Mouse (Mus musculus) heart, embryonic 16.5 days (tissue): ENCODE data around the gene Dgkq. TPM values are rescaled to one million over a fixed set of nuclear protein-coding genes. Genes with fewer than 3 reads are reported as not detected.

Experiments
- ATAC-seq: fragments of 200-750 bp; cut with Nextera tagmentation; replicated peaks from 2 replicates; pipeline ENCODE4 v1.8.0; 2017; ENCODE audit warnings: moderate number of reproducible peaks; ENCODE audit not compliant: insufficient read depth, low FRiP score; ENCODE audit errors: extremely low read depth
- H3K27ac ChIP-seq: fragments of 300-500 bp; sonication (generic); 2 replicates; pipeline ENCODE4 v1.5.1; 2014; ENCODE audit warnings: mild to moderate bottlenecking, low read length, control low read depth, moderate library complexity
- H3K27me3 ChIP-seq: fragments of 300-500 bp; sonication (generic); 2 replicates; pipeline ENCODE4 v1.6.1; 2014; ENCODE audit warnings: low read length, mixed read lengths; ENCODE audit not compliant: control insufficient read depth, insufficient read depth
- H3K36me3 ChIP-seq: fragments of 300-500 bp; sonication (generic); 2 replicates; pipeline ENCODE4 v1.6.1; 2014; ENCODE audit not compliant: control insufficient read depth, insufficient read depth
- H3K4me1 ChIP-seq: fragments of 300-500 bp; sonication (generic); 2 replicates; pipeline ENCODE4 v1.6.1; 2014; ENCODE audit warnings: low read length, mixed read lengths; ENCODE audit not compliant: control insufficient read depth, insufficient read depth
- H3K4me2 ChIP-seq: fragments of 300-500 bp; sonication (generic); 2 replicates; pipeline ENCODE4 v1.6.1; 2014; ENCODE audit warnings: low read depth, mild to moderate bottlenecking, control low read depth, low read length
- H3K4me3 ChIP-seq: fragments of 300-500 bp; sonication (generic); 2 replicates; pipeline ENCODE4 v1.5.1; 2014; ENCODE audit warnings: mild to moderate bottlenecking, control low read depth, low read length
- H3K9ac ChIP-seq: fragments of 300-500 bp; sonication (generic); 2 replicates; pipeline ENCODE4 v1.6.1; 2014; ENCODE audit warnings: low read length, control low read depth
- H3K9me3 ChIP-seq: fragments of 300-500 bp; sonication (generic); replicated peaks from 2 replicates; pipeline ENCODE4 v1.6.1; 2016; ENCODE audit warnings: low read length; ENCODE audit not compliant: control insufficient read depth
- WGBS: fragments of 180-500 bp; shearing (Covaris S2); extraction: QIAGEN DNeasy Blood & Tissue Kit; methylation state at CpG from one replicate; pipeline ENCODE4 v1.1.7; 2014; 5-methylcytosine and 5-hydroxymethylcytosine counted together
- polyA plus RNA-seq: library from polyadenylated mRNA; unstranded; fragments of >200 nt; fragmentation: Nextera tagmentation; extraction: Ambion mirVana; gene quantifications from 2 replicates; pipeline ENCODE4 v1.2.1, GENCODE M21; 2015

Dgkq gene
- polyA plus RNA-seq, 1 experiment from 2014 or later = 6.3 TPM

- no peak overlapping the region for H3K9ac ChIP-seq
- H3K4me3 ChIP-seq = no peak overlapping the region
- H3K4me2 ChIP-seq = no peak overlapping the region
- H3K27ac ChIP-seq = no peak overlapping the region
- 0 out of 2 replicates have a peak, but pooled peaks cover 2% of the 10 kb centered on the region for H3K4me1 ChIP-seq
- no peaks in the 10 kb centered on the region for H3K27me3 ChIP-seq
- 65% methylated on average over 2 of the region's 2 CpGs for WGBS
- peaks cover 11% of the 10 kb centered on the region for H3K36me3 ChIP-seq
- ATAC-seq = no peak
- H3K9me3 ChIP-seq = no peaks in the 10 kb centered on the region
Observed at GRCm38 (mm10) chr5:108707758-108708157, 38.3 kb upstream of the Dgkq start.

- Histone ChIP-seq H3K4me3 (no peak overlapping the region), H3K36me3 (peaks cover 11% of the 10 kb centered on the region), H3K9me3 (no peaks in the 10 kb centered on the region), H3K27ac (no peak overlapping the region), H3K27me3 (no peaks in the 10 kb centered on the region), H3K9ac (no peak overlapping the region), H3K4me1 (peaks cover 13% of the 10 kb centered on the region), H3K4me2 (no peak overlapping the region)
- no peak for ATAC-seq
- 66% methylated on average over 12 of the region's 12 CpGs for WGBS
Observed at GRCm38 (mm10) chr5:108703754-108704626, 34.5 kb upstream of the Dgkq start.

GRCm38 (mm10) chr5:108701341-108702021 is 32.0 kb upstream of the Dgkq start:
- Histone ChIP-seq H3K4me1 (peaks cover 18% of the 10 kb centered on the region), H3K27ac (no peak overlapping the region), H3K9me3 (no peaks in the 10 kb centered on the region), H3K9ac (no peak overlapping the region), H3K4me2 (no peak overlapping the region), H3K4me3 (no peak overlapping the region), H3K36me3 (peaks cover 10% of the 10 kb centered on the region; the same call in 1 of the 2 replicates), H3K27me3 (no peaks in the 10 kb centered on the region)
- ATAC-seq = no peak
- 73% methylated on average over 10 of the region's 10 CpGs for WGBS

GRCm38 (mm10) chr5:108700346-108700745 is 30.9 kb upstream of the Dgkq start:
- Histone ChIP-seq H3K4me2 (no peak overlapping the region), H3K27me3 (no peaks in the 10 kb centered on the region), H3K36me3 (peaks cover 3% of the 10 kb centered on the region; the same call in 1 of the 2 replicates), H3K4me1 (peaks cover 18% of the 10 kb centered on the region), H3K9me3 (no peaks in the 10 kb centered on the region), H3K4me3 (no peak overlapping the region), H3K27ac (0 out of 2 replicates have a peak overlapping the region, but pooled peaks have one; percentile 25), H3K9ac (no peak overlapping the region)
- WGBS = 32% methylated on average over 3 of the region's 3 CpGs
- ATAC-seq = 0 out of 2 replicates have a peak, but pooled peaks have one; percentile 12

GRCm38 (mm10) chr5:108697341-108697753 is 27.9 kb upstream of the Dgkq start:
- Histone ChIP-seq H3K4me1 (peaks cover 22% of the 10 kb centered on the region), H3K36me3 (no peaks in the 10 kb centered on the region), H3K4me3 (no peak overlapping the region), H3K27me3 (no peaks in the 10 kb centered on the region), H3K9me3 (no peaks in the 10 kb centered on the region), H3K4me2 (no peak overlapping the region), H3K9ac (0 out of 2 replicates have a peak overlapping the region, but pooled peaks have one; percentile 3), H3K27ac (no peak overlapping the region)
- 65% methylated on average over 4 of the region's 4 CpGs for WGBS
- ATAC-seq = no peak

GRCm38 (mm10) chr5:108696542-108696941 is 27.1 kb upstream of the Dgkq start:
- H3K4me2 ChIP-seq = no peak overlapping the region
- H3K9ac ChIP-seq = no peak overlapping the region
- 82% methylated on average over 3 of the region's 3 CpGs for WGBS
- no peaks in the 10 kb centered on the region for H3K36me3 ChIP-seq
- H3K27ac ChIP-seq = no peak overlapping the region
- H3K27me3 ChIP-seq = no peaks in the 10 kb centered on the region
- H3K9me3 ChIP-seq = no peaks in the 10 kb centered on the region
- peaks cover 25% of the 10 kb centered on the region for H3K4me1 ChIP-seq
- no peak for ATAC-seq
- H3K4me3 ChIP-seq = no peak overlapping the region

GRCm38 (mm10) chr5:108695861-108696260 is 26.4 kb upstream of the Dgkq start:
- H3K4me1 ChIP-seq = peaks cover 26% of the 10 kb centered on the region
- H3K9ac ChIP-seq = no peak overlapping the region

GRCm38 (mm10) chr5:108694352-108695261 is 25.1 kb upstream of the Dgkq start:
- H3K4me3 ChIP-seq = peak overlapping the region; percentile 70
- ATAC-seq = peak; percentile 62
- peak overlapping the region; percentile 80 for H3K9ac ChIP-seq
- H3K9me3 ChIP-seq = no peaks in the 10 kb centered on the region
- no peaks in the 10 kb centered on the region for H3K36me3 ChIP-seq
- H3K27ac ChIP-seq = peak overlapping the region; percentile 5; the same call in 1 of the 2 replicates
- H3K27me3 ChIP-seq = no peaks in the 10 kb centered on the region
- H3K4me2 ChIP-seq = peak overlapping the region; percentile 85
- under 1% methylated on average over 81 of the region's 99 CpGs for WGBS
- peaks cover 18% of the 10 kb centered on the region for H3K4me1 ChIP-seq

More at GRCm38 (mm10) chr5:108695861-108696260, 26.4 kb upstream of the Dgkq start:
- WGBS = 96% methylated on average over 10 of the region's 12 CpGs
- no peaks in the 10 kb centered on the region for H3K9me3 ChIP-seq
- no peaks in the 10 kb centered on the region for H3K36me3 ChIP-seq
- no peak overlapping the region for H3K4me3 ChIP-seq
- no peak for ATAC-seq
- no peak overlapping the region for H3K4me2 ChIP-seq
- H3K27ac ChIP-seq = no peak overlapping the region
- H3K27me3 ChIP-seq = no peaks in the 10 kb centered on the region
